Mouse (Mus musculus) frontal cortex, postnatal 10 days (tissue): ENCODE measurements around the gene Clec2l.

ENCODE experiments used
- DNase-seq, 2 experiments: peaks; one replicate each; pipeline ENCODE4 v3.0.0; 2022; ENCODE audit warnings: low spot score in 2 of 2, mixed read lengths in 1 of 2

The Clec2l gene

DNA sequence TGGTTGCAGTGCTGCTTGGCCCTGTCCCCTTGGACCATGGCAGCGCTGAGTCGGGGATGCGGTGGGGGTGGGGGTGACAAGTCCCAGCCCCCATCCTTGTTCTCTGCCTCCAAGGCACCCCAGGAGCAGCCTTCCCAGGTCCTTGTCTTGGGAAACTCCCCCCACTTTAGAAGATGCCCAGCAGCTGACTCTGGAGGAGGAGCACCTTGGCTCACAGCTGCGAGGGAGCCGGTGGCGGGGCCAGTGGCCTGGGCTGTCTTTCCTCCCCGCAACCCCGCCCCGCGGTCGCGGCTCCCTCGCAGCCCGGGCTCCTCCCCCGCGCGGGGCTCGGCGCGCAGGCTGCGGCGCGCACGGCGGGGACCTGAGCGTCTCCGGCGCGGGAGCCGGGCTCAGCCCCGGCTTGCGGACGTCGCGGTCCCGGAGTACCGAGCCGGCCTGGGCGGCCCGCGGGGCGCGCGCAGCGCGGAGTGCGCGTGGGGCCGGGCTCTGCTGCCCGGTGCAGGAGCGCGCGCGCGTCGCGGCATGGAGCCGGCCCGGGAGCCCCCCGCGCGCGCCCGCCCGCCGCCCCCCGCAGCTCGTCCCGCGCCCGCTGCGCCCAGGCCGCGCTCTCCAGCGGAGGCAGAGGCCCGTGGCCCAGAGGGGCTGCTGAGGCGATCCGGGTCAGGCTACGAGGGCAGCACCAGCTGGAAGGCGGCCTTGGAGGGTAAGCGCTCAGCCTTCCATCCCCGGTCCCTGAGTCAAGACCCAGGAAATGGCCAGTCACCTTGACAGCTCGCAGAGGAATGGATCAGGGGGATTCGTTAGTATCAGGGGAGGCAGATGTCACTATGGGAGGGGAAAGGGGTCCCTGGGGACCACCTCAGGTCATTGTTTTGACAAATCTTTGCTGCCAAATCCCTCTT is at the start of gene Clec2l:
TSS of gene Clec2l (plus strand) at position 356 of the 902 bp plus-strand sequence.
- DNase-seq = peak in 1 of 2 experiments; percentile 31

DNA sequence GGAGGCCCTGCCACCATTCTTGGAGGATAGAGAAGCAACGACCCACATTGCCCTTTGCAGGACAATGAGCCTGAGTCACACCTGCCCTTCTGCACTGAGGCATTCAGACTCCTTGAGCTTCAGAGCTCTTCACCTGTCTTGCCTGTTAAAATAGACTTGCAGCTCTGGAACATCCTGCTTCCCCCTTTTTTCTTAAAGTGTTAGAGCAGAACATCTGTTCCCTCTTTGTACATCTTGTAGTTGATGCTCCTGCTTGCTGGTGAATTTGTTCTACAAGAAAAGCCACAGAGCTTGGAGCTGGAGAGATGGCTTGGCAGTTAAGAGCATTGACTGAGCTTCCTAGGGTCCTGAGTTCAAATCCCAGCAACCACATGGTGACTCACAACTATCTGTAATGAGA is 40.5 kb upstream of the Clec2l start:
- no peak for DNase-seq

DNA sequence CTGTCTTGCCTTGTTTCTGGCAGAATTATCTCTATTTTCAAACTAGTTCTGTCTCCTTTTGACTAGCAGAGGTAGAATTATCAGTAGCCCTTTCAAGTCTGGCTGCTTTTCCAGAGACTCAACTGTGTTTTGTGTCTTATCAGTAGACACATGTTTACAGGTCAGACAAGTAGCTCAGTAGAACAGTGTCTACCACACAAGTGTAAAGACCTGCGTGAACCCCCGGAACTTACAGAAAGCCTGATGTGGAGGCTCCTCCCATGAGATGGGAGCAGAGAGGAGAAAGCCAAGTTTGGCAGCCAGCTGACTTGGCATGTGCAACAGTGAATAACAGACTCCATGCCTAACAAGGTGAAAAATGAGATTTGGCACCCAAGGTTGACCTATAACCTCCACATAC is 39.4 kb upstream of the Clec2l start:
- no peak for DNase-seq

DNA sequence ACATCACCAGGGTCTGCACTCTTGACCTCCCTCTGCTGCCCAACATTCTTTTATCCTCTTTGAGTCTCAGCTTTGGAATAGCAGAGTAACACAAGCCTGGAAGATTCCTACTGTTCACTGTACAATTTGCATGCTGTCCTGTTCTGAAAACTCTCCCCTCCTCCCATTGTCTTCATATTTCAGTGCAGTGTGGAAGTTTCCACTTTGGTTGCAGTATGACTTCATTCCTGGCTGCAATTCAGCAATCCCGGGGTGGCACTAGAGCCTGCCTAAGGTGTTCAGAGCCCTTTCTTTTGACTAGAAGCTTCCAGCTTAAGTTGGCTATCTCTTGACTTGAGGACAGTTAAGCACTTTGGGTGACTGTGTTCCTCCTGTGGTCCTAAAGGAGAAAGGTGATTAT is 38.4 kb upstream of the Clec2l start:
- DNase-seq = no peak

DNA sequence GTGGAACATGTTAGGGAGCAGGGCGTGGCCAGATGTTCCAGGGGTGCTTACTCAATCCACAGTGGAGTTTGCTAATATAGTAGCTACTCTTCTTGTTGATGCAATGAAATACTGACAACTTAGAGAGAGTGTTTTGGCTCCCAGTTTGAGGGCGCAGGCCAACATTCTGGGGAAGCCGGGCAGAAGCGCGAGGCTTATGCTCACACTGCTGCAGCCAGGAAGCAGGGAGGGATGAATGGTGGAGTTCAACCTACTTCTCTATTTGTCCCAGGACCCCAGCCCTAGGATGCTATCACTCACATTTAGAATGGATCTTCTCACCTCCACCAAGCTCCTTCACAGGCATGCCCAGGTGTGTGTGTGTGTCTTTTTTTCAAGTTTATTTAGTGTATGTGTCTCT is 36.8 kb upstream of the Clec2l start:
- no peak for DNase-seq

DNA sequence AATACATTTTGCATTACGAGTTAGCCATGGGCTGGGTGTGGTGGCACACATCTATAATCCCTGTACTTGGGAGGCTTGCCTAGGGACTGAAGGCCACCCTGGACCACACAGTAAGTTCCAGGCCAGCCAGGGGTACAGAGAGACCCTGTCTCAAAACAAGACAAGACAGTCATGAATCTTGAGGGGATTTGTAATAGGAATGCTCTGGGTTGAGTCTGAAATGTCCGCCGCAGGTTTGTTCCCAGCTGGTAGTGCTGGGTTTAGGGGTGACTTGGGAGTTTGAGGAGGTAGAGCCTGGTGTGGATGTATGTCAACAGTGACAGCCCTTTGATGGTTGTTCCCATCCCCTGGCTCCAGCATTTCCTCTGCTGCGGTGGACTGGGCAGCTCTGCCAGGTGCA is 35.8 kb upstream of the Clec2l start:
- no peak for DNase-seq

DNA sequence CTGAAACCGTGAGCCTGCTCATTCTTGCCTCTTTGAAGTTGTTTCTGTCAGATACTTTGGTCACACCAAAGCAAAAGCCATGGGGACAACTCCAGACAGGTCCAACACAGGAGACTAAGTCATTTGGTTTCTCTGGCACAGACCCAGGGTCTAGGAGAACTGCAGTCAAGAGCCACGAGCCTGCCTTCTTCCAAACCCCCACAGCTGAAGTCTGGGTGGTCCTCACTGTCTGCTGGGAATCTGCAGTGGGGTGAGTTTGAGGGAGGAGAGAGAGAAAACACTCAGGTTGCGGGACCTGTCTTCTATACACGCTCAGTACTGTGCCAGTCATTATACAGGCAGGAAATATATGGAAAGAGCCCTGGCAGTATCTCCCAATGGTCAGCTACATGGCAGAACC is 35.4 kb upstream of the Clec2l start:
- no peak for DNase-seq

DNA sequence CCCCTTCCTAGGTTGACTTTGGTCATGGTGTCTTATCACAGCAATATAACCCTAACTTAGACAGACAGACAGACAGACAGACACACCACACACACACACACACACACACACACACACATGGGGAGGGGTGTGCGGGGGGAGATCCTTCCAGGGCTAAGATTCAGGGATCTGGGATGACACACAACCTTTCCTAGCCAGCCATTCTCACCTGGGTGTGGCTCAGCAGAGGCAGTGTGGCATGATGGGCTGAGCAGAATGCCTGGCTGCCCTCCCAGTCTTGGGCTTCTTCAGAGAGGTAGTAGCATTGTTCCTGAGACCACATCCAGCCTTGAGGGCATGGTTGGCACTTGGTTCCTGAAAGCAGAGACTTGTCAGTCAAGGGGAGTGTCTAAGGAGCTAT is 33.3 kb upstream of the Clec2l start:
- no peak for DNase-seq

DNA sequence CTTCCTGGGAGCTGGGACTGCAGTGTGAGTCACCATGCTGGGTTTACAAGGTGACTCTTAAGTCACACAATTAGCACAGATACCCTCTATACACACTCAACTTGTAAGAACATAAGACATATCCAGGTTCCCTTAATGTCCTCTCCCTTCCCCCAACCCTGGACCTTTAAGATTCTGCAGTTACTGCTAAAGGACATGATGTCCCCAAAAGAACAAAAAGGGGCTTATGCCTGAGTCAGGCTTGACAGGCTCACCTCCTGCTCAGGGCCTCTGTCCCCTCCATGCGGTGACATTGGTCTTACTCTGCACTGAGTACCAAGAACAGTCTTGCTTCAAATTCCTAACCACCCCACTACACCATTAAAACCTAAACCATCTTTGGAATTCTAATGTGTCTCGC is 30.0 kb upstream of the Clec2l start:
- DNase-seq = no peak

DNA sequence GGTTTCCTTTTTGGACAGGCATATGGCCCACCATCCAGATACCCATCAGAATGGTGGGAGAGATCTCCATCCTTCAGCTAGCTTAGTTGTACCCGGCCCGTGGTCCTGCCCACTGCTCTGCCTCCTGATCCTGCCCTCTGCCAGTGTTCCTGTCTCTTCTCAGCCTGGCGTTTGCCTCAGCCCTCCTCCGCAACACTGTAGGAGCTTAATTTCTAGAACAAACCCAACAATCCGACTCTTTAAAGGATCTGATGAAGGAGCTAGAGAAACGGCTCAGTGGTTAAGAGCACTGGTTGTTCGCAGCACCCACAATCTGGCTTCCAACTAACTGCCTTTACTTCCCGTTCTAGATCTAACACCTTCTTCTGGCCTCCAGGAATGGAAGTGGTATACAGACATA is 28.4 kb upstream of the Clec2l start:
- DNase-seq = no peak

DNA sequence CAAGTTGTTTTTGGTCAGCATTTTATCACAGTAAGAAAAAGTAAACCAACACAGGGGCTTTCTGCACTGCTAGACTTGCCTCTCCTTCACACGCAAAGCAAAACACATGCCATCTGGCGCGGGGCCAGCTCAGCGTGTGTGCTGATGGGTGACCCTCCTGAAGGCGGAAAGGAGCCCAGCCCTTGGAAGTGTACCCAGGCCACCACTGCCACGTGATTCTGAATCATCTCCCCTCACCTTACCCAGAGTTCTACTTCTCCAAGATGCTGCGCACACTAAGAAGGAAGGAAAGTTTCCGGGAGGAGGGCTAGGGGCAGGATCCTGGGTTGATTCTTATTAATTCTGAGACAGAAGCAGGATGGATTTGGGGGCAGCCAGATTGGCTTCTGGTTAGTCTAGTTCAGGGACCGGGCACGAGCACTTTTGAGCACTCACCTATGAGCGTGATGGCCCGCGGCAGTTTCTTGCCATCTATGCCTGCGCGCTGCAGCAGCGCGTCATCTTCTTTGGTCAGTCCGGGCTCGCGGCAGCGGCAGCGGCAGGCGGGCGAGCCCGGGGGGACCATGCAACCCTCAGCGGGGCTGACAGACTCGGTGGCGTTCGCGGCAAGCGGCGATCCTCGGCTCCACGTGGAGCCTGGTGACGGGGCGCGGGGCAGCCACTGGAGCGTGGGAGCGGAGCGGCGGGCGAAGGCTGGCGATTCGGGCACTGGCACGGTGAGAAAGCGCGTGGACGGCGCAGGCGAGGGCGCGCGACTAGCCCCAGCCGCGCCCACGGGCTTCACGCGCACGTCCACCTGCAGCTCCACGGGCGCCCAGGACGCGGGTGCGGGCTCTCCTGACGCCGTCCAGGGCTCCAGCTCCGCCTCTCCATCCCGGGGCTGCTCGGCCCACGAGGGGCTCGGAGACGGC is 26.7 kb upstream of the Clec2l start:
- DNase-seq = no peak

DNA sequence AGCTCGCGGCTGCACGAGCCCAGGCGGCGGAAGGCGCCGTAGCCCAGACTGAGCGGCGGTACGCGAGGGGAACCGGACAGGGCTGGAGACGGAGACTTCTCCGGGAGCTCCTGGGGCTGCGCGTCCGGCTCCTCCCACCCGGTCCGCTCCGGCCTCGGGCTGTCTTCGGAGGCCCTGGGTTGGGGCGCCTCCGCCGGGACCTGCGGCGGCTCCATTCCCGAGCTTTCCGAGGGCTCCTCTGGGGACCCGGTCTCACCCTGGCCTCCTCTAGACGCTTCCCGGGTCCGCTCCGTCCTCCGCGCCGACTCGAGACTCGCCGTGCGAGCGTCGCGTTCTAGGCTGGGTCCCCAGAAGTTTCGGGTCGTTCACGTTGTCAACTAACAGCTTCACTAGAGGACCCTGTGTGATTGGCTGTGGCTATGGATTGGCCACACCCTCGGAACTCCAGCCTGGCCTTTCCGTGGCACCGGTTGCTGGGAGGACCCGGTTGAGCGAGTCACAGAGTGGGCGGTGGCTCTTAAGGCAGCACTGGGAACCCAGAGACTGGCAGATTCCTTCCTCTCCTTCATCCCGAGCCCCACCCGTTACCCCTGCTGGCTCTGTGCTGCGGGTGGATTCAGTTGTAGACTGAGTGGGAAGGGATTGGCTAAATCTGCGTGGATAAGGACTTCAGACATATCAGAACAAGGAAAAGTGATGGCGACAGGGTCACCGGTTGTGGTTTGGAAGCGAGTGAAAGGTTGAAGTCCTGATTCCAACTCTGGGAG is 25.8 kb upstream of the Clec2l start, which contains the start of gene Klrg2:
TSS of gene Klrg2 (minus strand) at position 391 of the 767 bp plus-strand sequence.
- no peak for DNase-seq

DNA sequence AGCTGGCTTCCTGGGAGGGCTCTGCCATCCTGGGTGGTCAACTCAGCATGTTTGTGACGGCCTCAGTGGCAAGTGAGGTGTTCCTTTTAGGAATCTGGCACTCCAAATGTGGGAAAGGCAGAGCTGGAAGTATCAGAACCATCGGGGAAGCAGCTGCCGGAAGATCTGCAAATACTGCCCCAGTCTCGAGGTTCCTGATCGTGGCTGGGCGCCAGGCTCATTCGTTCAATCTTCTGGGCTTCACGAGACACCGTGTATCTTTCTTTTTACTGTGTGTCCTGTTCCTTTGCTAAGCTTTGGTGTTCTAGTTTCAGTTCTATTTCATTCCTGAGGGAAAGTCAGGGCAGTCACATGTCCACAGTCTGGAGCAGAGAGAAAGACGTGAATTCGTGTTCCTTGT is 22.5 kb upstream of the Clec2l start:
- no peak for DNase-seq

DNA sequence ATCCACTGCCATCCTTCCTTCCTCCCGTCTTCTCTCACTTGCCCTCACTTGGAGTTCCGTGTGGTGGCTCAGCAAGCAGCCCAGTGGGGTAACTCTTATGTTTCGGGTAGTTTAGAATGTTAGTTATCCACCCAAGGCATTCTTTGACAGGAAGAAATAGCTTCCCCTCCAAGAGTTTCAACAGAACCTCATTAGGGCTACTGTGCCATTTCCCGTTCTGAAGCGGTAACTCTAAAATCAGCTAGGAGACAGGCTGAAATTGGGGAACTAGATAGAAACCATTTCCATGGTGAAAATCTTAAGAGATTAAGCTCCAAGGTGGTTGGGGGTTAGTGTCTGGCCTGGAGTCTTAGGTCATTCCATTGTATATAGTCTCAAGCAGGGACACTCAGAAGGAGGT is 21.6 kb upstream of the Clec2l start:
- DNase-seq = no peak

DNA sequence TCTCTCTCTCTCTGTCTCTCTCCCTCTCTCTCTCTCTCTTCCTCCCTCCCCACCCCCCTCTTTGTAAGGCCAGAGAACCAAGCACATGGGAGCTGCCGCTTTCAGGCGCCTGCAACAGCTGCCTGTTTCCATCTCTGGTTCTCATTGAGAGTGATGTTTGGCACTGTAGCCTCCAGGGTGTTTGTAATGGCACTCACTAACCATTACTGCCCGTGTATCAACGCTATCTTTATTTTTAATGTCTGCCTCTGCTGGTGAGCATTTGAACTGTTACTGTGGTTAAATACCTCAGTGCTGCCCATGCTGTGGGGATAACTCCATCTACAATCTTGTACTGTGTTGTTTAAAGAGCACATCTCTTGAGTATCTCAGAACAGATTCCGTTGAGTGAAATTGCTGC is 21.2 kb upstream of the Clec2l start:
- no peak for DNase-seq

DNA sequence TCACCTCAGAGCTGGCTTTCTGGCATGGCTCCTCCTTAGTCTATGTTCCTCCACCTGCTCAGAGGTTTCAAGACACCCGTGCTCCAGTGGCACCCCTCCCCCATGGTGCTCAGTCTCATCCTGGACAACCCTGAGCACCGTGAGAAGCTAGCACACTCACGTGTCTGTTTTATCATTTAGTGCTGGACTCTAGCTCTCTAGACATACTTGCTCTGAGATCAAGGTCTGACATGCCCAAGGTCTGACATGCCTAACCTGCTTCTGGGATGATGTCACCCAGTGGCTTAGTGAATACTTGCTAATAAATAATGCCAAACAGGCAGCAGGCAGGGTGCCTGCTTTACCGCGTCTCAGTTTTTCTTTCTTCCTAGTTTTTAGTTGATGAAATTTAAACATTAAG is 20.3 kb upstream of the Clec2l start:
- DNase-seq = no peak

DNA sequence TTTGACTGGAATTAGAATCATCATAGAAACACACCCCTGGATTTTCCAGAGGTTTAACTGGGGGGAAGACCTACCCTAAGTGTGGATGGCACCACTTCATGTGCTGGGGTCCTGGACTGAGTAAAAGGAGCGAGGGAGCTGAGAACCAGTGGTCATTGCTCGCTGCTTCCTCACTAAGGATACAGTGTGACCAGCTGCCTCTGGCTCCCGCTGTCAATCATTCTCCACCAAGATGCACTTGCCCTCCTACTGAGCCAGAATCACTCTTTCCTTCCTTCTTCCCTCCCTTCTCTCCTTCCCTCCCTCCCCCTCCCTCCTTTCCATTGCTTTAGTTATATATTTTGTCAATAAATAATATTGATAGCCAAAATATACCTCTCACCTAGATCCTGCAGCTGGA is 19.8 kb upstream of the Clec2l start:
- DNase-seq = no peak

DNA sequence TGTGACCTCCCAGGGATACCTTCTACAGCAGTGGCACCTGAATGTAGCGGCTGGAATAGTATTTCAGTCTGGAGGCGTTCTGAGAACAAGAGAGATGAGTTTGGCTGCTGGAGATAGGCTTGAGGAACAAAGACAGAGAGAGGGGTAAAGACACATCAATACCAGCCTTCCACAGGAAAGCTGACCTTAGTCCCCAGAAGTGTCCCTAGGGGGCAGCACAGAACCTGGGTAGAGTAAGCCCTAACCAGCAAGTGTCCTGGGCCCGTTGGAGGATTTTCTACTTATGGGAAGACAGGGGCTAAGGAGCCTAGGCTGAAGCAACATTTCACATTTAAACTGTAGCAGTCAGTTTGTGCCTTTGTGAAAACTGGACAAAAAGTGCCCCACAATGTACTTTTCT is 13.3 kb upstream of the Clec2l start:
- no peak for DNase-seq

DNA sequence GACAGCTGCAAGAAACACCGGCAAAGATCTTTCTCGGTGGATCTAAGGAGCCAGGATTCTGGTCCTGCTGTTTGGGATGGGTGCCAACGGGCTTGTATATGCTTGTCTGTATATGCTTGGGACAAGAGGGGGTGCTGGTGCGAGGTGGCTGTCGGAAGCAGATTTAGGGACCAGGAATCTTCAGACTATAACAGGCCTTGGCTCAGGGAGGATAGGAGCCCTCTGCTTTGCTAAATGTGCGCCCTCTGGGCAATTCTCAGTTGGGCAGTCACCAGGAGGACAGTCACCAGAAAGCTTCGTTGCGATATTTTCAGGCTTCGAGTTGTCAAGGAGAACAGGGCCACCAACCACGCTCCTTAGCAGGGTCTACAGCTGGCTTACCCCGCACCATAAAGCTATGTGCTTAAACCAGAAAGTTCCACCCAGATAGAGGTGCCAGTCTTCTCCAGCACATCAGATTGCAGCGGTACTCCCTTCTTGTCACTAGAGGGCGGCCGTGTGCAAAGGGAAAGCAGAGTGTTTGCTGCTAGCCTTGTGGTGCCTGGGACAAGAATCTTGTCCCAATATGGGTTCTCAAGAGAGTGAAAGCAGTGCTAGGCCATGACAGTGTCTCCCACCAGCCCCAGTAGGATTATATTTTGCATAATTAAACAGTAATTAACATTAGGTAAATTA is 12.5 kb upstream of the Clec2l start:
- peak in 1 of 2 experiments; percentile 66 for DNase-seq

DNA sequence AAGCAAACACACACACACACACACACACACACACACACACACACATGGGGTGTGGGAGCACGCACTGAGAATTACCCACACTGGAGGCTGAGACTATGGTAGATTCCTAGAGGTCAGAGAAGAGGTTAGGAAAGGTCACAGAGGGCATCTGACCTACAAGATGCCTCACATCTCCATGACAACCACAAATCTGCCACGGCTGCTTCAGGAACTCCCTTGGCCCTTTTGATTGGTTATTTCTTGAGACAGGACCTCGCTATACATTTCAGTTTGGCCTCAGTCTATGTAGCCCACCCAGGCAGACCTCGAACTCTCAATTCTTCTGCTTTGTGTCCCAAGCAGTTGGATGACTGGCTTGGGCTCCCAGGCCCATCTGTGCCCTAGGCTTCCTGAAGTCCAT is 1.2 kb upstream of the Clec2l start:
- DNase-seq = no peak

DNA sequence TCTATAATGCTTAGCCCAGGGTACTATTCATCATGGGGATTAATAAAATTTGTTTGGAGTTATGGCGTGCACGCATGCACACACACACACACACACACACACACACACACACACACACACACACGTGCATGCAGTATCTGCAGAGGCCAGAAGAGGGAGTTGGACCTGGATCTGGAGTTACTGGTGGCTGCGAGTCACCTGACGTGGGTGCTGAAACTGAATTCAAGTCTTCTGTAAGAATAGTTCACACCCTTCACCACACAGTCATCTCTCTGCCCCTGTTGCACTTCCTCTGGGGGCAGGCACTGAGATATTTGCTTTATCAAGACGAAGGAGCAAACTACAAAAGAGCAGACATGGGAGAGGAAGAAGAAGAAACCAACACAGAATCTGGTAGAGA is 6.7 kb downstream of the Clec2l start:
- DNase-seq = no peak
